In the genomic region with DNA sequence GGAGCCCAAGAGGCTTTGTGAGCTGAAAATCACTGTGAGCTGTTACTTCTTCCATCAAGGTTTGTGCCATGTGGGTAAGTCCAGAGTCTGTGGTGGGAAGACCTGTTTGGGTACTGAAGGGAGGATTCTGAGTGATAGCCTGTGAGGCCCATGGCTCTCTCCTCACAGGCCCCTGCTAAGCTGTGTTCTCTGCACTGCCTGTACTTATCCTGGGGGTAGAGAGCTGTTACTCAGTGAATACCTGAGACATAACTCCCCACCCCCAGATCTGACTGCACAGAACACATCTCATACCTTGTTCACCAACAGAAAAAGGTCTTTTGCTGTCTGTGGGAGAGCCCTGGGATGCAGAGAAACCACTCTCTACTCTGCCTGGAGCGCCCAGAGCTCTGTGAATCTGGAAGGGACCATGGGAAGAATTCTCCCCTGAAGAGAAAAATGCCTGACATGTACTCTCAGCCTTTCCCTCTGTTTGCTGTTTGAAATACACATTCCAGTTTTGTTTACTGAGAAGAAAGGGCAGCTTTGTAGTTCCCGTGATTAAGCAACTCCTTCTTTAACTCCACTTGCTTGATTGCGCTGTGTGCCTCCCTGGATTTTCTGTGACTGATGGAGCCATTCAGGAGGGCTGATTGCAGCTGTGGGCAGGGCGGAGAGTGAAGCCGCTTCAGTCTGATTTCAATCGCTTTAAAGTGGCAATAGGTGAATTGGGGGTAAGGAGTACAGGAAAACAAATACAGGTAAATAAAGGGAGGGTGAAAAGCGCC, we compare ENCODE assay signal across 18 mouse cellular contexts.
DNase-seq lines count a peak whose midpoint lies in the region; ATAC-seq and TF ChIP-seq lines count a peak whose summit lies in the region.
"Had no signal": no experiment of that assay in that cellular context is flagged by ENCODE, and none has a peak within 500 bp of the region (broad histone marks: within the 10 kb centered on the region; RNA-seq: fewer than 3 reads in every experiment).

No protein-coding gene starts in this region.

- no peak overlapping the region for H3K9ac ChIP-seq in midbrain, embryonic 11.5 days (ENCODE audit: low read length)
- no peak overlapping the region for H3K9ac ChIP-seq in midbrain, postnatal 0 days (replicated peaks; ENCODE audit: low read length, poor library complexity, severe bottlenecking)
- no peak overlapping the region for H3K9ac ChIP-seq in forebrain, embryonic 12.5 days
- H3K9ac ChIP-seq in lung, embryonic 16.5 days (ENCODE audit: low read length), result no peak overlapping the region
- H3K9ac ChIP-seq: limb, embryonic 15.5 days had no signal

- TF ChIP-seq CTCF in midbrain, postnatal 0 days (IDR thresholded peaks at IDR 0.05), result no peak

- peak; percentile 82 for DNase-seq in midbrain, embryonic 11.5 days (ENCODE audit: low spot score, missing footprints)
- no peak for DNase-seq in midbrain, postnatal 0 days (ENCODE audit: low spot score)
- no peak for DNase-seq in left cerebral cortex, adult 8-10 months (ENCODE audit: low spot score in 2 of 2)
- DNase-seq in frontal cortex, postnatal 36 days (ENCODE audit: low spot score in 2 of 2), result no peak
- no peak for DNase-seq in thymus, postnatal 25 days
- DNase-seq: adrenal gland, adult 8-10 months; cerebellum, postnatal 36 days; gastrocnemius, postnatal 10 days; kidney, postnatal 10 days; layer of hippocampus, postnatal 36 days; thymus, postnatal 4 days had no signal

- no peaks in the 10 kb centered on the region for H3K36me3 ChIP-seq in midbrain, embryonic 11.5 days (ENCODE audit: control insufficient read depth, insufficient read depth, low read length)
- H3K36me3 ChIP-seq in midbrain, postnatal 0 days (ENCODE audit: insufficient read depth, low read length), result no peaks in the 10 kb centered on the region
- H3K36me3 ChIP-seq in forebrain, embryonic 12.5 days (replicated peaks), result no peaks in the 10 kb centered on the region
- H3K36me3 ChIP-seq in lung, embryonic 16.5 days (ENCODE audit: control insufficient read depth, insufficient read depth, low read length), result no peaks in the 10 kb centered on the region
- H3K36me3 ChIP-seq: limb, embryonic 15.5 days had no signal

- no peak overlapping the region for H3K27ac ChIP-seq in midbrain, embryonic 11.5 days (ENCODE audit: low read depth, low read length)
- no peak overlapping the region for H3K27ac ChIP-seq in midbrain, postnatal 0 days (ENCODE audit: low read depth, low read length)
- H3K27ac ChIP-seq in forebrain, embryonic 12.5 days, result peak overlapping the region; percentile 56; the same call in 1 of the 2 replicates
- H3K27ac ChIP-seq in lung, embryonic 16.5 days (ENCODE audit: low read length), result peak overlapping the region; percentile 82
- H3K27ac ChIP-seq: hindbrain, postnatal 0 days; limb, embryonic 15.5 days had no signal

- H3K27me3 ChIP-seq in midbrain, embryonic 11.5 days (ENCODE audit: control insufficient read depth, insufficient read depth, low read length), result no peaks in the 10 kb centered on the region
- no peaks in the 10 kb centered on the region for H3K27me3 ChIP-seq in midbrain, postnatal 0 days (ENCODE audit: insufficient read depth, low read length)
- H3K27me3 ChIP-seq in forebrain, embryonic 12.5 days, result no peaks in the 10 kb centered on the region
- no peaks in the 10 kb centered on the region for H3K27me3 ChIP-seq in lung, embryonic 16.5 days (ENCODE audit: control insufficient read depth, insufficient read depth, low read depth, low read length)
- H3K27me3 ChIP-seq: CH12.LX; limb, embryonic 15.5 days; Patski had no signal

- 40% methylated on average over 7 of the region's 7 CpGs for WGBS in midbrain, embryonic 11.5 days
- WGBS in midbrain, postnatal 0 days, result 46% methylated on average over 7 of the region's 7 CpGs
- WGBS in forebrain, embryonic 12.5 days, result 18% methylated on average over 7 of the region's 7 CpGs
- 23% methylated on average over 7 of the region's 7 CpGs for WGBS in lung, embryonic 16.5 days

- no peak for ATAC-seq in midbrain, embryonic 11.5 days (ENCODE audit: low FRiP score)
- ATAC-seq in midbrain, postnatal 0 days (ENCODE audit: low FRiP score), result no peak
- ATAC-seq in forebrain, embryonic 12.5 days (ENCODE audit: low FRiP score), result peak; percentile 44; the same call in 1 of the 2 replicates
- peak; percentile 79 for ATAC-seq in lung, embryonic 16.5 days (ENCODE audit: low read depth)
- ATAC-seq: hindbrain, postnatal 0 days; Patski had no signal

- peaks cover 3% of the 10 kb centered on the region; the same call in 1 of the 2 replicates for H3K4me1 ChIP-seq in midbrain, embryonic 11.5 days (ENCODE audit: control insufficient read depth, insufficient read depth, low read length)
- no peaks in the 10 kb centered on the region for H3K4me1 ChIP-seq in midbrain, postnatal 0 days (ENCODE audit: insufficient read depth, low read length)
- peaks cover 17% of the 10 kb centered on the region for H3K4me1 ChIP-seq in forebrain, embryonic 12.5 days
- peaks cover 12% of the 10 kb centered on the region for H3K4me1 ChIP-seq in lung, embryonic 16.5 days (replicated peaks; ENCODE audit: control insufficient read depth, insufficient read depth, low read length)
- H3K4me1 ChIP-seq: limb, embryonic 15.5 days had no signal

- no peaks in the 10 kb centered on the region for H3K9me3 ChIP-seq in midbrain, embryonic 11.5 days (ENCODE audit: control insufficient read depth, low read length)
- no peaks in the 10 kb centered on the region for H3K9me3 ChIP-seq in midbrain, postnatal 0 days (ENCODE audit: low read length)
- no peaks in the 10 kb centered on the region for H3K9me3 ChIP-seq in forebrain, embryonic 12.5 days
- no peaks in the 10 kb centered on the region for H3K9me3 ChIP-seq in lung, embryonic 16.5 days (ENCODE audit: control insufficient read depth, low read length)
- H3K9me3 ChIP-seq: limb, embryonic 15.5 days had no signal

- no peak overlapping the region for H3K4me2 ChIP-seq in midbrain, embryonic 11.5 days
- H3K4me2 ChIP-seq in midbrain, postnatal 0 days (ENCODE audit: low read depth, low read length, poor library complexity, severe bottlenecking), result no peak overlapping the region
- no peak overlapping the region for H3K4me2 ChIP-seq in forebrain, embryonic 12.5 days
- H3K4me2 ChIP-seq in lung, embryonic 16.5 days (ENCODE audit: low read depth, low read length), result no peak overlapping the region
- H3K4me2 ChIP-seq: limb, embryonic 15.5 days had no signal

- no peak overlapping the region for H3K4me3 ChIP-seq in midbrain, embryonic 11.5 days (ENCODE audit: low read depth, low read length)
- no peak overlapping the region for H3K4me3 ChIP-seq in midbrain, postnatal 0 days (ENCODE audit: low read depth, low read length)
- no peak overlapping the region for H3K4me3 ChIP-seq in forebrain, embryonic 12.5 days (replicated peaks)
- no peak overlapping the region for H3K4me3 ChIP-seq in lung, embryonic 16.5 days (ENCODE audit: low read length)
- H3K4me3 ChIP-seq: erythroblast, embryonic 14.5 days; limb, embryonic 15.5 days had no signal

Comparison
In these comparisons a context has a peak if more than half of its experiments do, and no peak if none do; other contexts are left out.
1. ATAC-seq: peak in forebrain, embryonic 12.5 days (single experiment) and lung, embryonic 16.5 days (single experiment); none in midbrain, embryonic 11.5 days (single experiment) and midbrain, postnatal 0 days (single experiment).
2. H3K27ac ChIP-seq: peak in forebrain, embryonic 12.5 days (single experiment) and lung, embryonic 16.5 days (single experiment); none in midbrain, embryonic 11.5 days (single experiment) and midbrain, postnatal 0 days (single experiment).